Mouse (Mus musculus) heart, adult 2 months (tissue): ENCODE results near the gene Ddx58.

Source experiments
- CTCF ChIP-seq: fragments of 200-600 bp; IDR thresholded peaks from 2 replicates; pipeline ENCODE4 v1.8.1; 2022; ENCODE audit warnings: antibody characterized with exemption, mild to moderate bottlenecking, moderate library complexity
- EP300 ChIP-seq: fragments of 200-500 bp; IDR thresholded peaks from 2 replicates; pipeline ENCODE4 v1.6.1; 2011; ENCODE audit warnings: low read depth, low read length, control low read depth; ENCODE audit not compliant: insufficient read depth

GRCm38 (mm10) chr4:40155467-40155999 is 84.1 kb downstream of the Ddx58 start:
- TF ChIP-seq CTCF, result no peak
- TF ChIP-seq EP300, result no peak
